Mouse (Mus musculus) bone marrow, adult 2 months (tissue): Measurements from ENCODE around the gene Slc35e3.

Experiments used
- CTCF ChIP-seq: fragments of 200-500 bp; IDR thresholded peaks from 2 replicates; pipeline ENCODE4 v1.5.1; 2011; ENCODE audit warnings: low read length, control low read depth; ENCODE audit not compliant: control insufficient read depth, insufficient read depth
- POLR2A ChIP-seq: fragments of 200-500 bp; IDR thresholded peaks from 2 replicates; pipeline ENCODE4 v1.6.1; 2011; ENCODE audit warnings: low read depth, mild to moderate bottlenecking, control low read depth, low read length, borderline replicate concordance; ENCODE audit not compliant: control insufficient read depth

DNA sequence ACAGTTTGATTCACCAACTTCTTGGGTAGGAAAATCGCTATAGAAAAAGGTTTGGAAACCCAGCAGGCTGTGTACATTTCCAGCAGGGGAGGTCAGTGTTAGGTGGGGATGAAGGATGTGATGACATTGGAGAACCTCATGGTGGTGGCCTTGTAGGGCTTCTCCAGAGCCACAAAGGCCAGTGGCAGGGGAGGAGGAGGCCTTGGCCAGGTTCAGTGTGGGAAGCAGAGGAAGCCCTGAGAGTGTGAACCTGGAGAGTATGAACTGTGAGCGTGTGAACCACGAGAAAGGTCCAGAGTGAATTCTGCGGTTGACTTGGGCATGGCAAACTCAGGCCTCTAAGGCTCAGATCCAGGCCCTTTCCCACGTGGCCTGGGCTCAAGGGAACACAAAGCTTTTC, 17.6 kb downstream of the Slc35e3 start:
- TF ChIP-seq POLR2A (no peak), CTCF (no peak)
